Mouse (Mus musculus) frontal cortex, adult 2 months (tissue): ENCODE data around the gene Oxct1. TPM values are rescaled to one million over a fixed set of nuclear protein-coding genes. Genes with fewer than 3 reads are reported as not detected.
A peak's percentile ranks its signal among the peaks of the same experiment; 100 is the strongest.

Source experiments
- DNase-seq, 2 experiments: peaks; one replicate each; pipeline ENCODE4 v3.0.0; 2022; ENCODE audit warnings: low spot score in 1 of 2; ENCODE audit errors: extremely low spot score in 1 of 2
- polyA plus RNA-seq: library from polyadenylated mRNA; depleted of rRNA; stranded (reverse); fragments of >200 nt; gene quantifications from 2 replicates; pipeline ENCODE4 v1.2.3, GENCODE M21; 2012; rRNA removed

Oxct1 gene
- polyA plus RNA-seq, 1 experiment: 192 TPM

DNA sequence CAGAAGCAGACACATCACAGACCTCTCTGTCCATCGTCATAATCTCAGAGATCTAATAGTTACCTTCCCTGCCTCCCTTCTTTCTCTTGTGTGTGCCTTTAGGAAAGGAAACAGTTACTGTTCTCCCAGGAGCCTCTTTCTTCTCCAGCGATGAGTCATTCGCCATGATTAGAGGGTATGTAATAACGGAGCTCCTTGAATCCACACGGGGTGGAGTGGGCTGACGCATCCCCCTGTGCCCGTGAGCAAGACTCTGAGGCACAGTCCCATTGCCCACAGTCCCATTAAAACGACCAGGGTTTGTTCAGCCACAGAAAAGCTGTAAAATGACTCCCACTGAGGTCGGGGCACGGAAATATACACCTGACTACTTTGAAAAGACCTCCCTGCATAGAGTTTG lies 74.8 kb downstream of the Oxct1 start:
- DNase-seq: peak in 1 of 2 experiments; percentile 52

DNA sequence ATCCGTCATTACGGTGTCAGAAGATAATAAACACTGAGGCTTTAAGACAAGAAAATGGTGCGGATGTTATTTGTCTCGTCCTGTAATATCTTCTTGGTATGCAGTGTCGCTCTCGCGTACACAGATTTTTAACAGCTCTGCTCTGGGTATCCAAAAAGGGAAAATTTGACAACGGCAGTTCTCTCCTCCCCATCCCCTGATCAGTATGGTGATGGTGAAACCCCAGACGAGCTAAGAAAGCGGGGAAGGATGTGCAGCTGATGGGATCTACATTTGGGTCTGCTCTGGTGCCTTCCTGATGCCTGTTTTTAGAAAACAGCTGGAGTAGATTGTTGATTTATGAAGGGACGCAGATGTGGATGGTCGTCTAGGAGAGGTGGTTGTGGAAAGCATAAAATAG lies 78.1 kb downstream of the Oxct1 start:
- DNase-seq: peak in 1 of 2 experiments; percentile 40

DNA sequence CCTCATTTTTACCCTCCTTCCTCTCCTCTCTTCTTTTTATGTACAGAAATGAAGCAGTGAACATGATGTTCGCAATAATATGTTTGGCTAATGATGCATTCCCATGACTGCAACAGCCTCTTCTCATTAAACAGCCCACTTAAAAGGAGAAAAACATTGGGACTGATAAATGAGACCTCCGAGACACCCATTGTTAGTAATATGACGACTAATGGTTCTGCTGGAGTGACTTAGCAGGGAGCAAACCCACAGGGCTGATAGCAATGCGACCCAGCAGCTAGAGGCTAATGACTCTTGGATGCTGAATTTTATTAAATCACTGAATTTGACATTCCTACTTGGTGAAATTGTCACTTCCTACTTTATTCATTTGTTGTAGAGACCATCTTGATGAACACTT lies 79.3 kb downstream of the Oxct1 start:
- no peak for DNase-seq

DNA sequence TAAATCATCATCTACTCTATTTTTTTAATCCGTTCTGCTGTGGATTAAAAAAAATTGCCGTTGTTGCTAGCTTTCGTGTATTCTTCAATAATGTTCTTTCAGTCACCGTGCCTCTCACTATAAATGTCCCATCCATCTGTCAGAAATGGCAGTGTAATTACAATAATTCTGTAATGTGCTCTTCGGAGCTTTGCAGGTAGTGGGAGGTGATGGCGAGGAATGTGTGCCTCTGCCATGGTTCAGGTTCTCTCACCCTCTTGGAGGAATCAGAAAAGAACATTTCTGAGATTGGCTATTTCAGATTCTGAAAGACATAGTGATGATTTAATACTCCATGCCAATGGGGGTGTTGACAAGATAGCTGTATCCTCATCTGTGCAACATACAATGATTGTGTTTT lies 93.8 kb downstream of the Oxct1 start:
- DNase-seq: peak in 1 of 2 experiments; percentile 42

DNA sequence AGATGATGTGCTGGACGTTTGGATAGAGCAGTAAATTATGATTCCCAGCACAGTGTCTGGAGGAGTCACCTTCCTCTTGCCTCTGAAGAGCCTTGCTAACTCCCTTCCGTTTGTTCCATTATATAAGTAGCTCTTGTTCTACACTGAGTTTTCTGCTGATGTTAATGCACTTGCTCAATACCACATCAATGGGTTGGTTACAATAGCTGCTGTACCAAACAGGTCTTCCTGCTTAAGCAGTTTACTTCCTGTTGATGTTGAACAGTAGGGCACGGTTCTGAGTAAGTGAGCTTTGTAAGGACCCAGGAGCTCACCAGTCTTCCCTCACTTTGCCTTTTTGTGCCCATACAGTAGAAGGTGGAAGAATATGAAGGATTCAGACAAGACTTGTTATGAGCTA lies 98.5 kb downstream of the Oxct1 start:
- no peak for DNase-seq

DNA sequence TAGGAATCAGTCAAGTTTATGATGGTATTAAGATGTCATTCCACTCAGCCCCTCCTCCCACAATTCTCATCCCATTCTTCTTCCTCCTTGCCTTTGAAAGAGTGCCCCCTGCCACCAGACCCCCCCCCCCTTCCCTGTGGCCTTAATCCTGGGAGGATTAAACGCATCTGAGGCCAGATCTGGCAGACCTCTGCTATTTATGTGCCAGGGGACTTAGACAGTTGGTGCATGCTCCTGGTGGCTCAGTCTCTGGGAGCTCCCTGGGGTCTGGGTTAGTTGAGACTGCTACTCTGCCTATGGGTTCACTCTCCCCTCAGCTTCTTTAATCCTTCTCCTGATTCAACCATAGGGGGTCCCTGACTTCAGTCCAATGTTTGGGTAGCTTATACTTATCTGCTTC lies 112.3 kb downstream of the Oxct1 start:
- no peak for DNase-seq

DNA sequence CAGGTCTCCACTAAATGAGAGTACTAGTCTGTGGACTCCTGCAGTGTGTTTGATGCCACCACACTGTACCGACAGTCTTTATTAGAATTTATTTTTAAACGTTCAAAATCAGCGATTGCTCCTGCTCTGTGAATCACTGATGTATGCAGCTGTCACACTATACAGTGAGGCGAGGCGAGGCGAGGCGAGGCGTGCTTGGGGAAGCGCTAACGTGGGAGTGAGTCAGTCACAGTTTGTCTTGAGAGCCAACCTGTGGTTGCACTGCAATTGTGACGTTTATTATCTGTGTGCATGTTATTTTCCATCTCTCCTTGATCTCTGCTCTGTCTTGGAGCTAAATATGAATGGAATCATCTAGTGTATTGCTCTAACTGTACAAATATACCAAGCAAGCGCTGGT lies 113.3 kb downstream of the Oxct1 start:
- peak; percentile 46 to 74 for DNase-seq

DNA sequence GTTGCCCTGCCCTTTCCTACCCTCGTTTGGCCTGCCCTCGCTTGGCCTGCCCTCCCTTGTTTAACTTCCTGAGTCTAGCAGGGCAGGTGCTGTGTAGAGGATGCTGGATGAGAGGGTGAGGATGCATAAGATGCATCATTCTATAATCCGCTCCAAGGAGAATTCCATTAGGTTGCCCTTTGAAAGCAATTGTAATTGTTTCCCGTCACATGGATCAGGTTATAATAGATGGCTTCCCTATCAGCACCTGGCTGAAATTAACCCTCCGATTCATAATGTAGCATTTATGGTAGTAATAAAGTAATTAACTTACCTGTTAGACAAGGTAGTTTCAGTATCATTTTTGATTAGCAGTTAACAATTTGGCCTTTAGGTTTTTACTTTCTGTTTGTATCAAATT lies 119.2 kb downstream of the Oxct1 start:
- no peak for DNase-seq

DNA sequence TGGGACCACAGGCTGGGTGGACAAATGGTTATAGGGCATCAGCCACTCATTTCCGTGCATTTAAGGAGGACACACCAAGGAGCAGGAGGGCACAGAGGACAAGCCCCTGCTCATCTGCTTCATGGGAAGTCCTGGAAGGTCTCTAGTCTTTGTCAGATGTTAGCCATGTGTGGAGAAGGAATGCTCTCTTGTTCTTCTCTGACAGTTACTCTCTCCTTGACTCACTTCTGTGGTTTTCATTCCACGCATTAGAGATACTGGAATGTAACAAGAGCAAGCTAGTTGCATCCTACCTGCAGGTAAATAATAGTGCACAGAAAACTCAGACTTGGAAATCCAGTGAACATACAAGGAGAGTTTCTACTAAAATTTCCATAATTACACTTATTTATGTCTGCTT lies 121.5 kb downstream of the Oxct1 start:
- DNase-seq: no peak

DNA sequence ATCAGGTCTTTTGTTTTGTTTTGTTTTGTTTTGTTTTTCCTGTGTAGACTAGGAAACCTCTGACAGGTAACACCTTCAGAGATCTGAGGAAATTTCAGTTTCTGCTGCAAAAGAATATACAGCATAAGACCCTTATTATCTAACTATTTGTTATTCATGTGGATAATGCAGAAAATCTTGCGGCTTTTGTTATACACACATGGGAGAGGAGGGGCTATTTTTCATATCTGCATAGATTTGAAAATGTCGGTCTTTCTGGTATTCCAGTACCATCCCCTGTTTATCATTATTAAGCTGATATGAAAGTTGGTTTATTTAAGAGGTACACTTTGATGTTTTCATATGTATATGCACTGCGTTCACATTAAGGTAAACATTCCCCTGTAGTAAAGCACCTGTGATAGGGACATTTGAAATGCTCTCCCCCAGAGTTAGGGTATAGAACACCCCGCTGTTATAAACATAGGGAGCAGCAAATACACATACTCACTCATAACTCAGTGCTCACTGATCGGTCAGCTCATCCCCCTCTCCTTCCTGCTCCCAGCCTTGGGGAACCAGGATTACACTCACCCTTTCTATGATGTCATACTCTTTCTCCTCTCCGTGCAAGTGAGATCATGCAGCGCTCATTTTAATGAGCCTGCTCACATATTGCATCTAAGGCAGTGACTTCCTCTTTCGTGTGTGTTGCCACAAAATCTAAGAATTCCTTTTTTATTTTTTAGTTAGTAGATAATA lies 122.6 kb downstream of the Oxct1 start:
- no peak for DNase-seq

DNA sequence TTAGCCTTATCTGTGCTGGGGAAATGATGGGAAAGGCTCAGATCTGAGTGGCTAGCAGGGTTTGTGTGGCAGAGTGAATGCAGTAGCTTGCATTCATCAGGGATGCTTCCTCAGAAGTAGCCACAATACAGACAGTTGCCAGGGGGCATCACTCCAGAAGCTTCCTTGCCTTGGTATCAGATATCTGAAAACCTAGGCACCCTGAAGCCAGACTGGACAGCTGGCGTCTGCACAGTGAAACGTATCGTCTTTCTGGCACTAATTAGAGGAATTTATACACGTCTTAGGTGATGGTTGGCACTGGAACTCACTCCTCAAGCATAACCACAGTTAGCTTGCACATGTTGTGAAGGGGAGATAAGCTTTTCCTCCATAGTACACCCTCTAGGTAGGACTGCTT lies 128.5 kb downstream of the Oxct1 start:
- DNase-seq: no peak

DNA sequence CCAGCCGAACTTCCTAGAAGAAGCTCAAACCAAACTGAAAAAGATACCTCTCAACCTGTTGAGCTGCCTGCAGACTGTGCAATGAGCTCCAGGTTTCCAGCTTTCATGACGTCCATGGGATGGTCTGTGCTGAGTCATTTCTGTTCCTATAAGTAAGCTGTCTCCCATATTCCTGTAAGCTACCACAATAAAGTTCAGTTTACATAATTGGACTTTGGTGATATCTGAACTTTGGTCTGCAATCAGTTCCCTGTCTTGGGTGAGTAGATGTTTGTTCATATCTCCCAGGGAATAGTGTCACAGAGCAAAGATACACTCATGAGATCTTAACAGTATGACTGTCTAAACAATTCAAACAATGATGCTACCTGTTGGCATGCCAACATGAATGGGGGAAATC lies 141.8 kb downstream of the Oxct1 start:
- no peak for DNase-seq

DNA sequence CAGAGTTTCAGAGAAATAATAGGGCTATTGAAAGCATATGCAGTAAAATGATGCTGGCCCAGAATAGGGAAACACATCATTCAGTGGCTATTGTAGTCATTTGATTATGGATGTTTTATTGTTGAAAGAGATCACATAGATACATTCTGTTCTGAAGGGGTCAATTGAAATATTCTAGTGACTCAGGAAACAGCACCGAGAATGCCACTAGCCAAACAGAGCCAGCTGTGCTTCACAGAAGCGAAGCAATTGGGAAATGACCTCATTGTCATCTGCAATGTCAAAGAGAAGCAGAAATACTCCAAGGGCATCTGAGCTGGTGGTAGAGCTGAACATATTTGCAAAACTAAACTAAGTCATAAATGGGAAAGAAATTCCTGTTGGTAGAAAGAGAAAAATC lies 145.4 kb downstream of the Oxct1 start:
- DNase-seq: no peak

DNA sequence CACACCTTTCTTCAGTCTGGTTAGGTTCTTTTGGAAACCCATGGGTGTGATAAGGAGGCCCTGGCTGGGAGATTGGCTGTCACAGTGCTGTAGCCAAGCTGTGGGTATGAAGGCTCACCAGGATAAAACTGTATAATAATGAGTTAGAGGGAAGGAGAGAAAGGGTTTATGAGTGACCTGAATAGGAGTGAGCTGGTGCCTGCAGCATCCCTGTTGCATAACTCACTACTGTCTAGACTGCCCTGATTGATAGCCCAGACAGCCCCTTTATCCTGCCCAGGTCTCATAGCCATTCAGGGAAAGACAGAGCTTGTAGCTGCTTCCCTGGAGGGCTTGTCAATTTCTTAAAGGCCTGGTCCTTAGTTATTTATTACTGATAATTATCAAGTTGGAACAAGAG lies 171.7 kb downstream of the Oxct1 start:
- DNase-seq: no peak

Other genes with a start within 250 kb of the Oxct1 start
- gene Fbxo4, start 46.8 kb upstream of the Oxct1 start, polyA plus RNA-seq: 12.3 and 14.7 TPM in 2 replicates
- 42.5 and 46.5 TPM in 2 replicates for gene AW549877, start 30.6 kb upstream of the Oxct1 start, polyA plus RNA-seq